Mouse (Mus musculus) heart, adult 2 months (tissue): Measurements from ENCODE around the gene Gjd3. TPM values are rescaled to one million over a fixed set of nuclear protein-coding genes. Genes with fewer than 3 reads are reported as not detected.

ENCODE experiments used
- DNase-seq, 2 experiments: peaks; one replicate each; pipeline ENCODE4 v3.0.0; 2021
- H3K27ac ChIP-seq: fragments of 200-600 bp; 2 replicates; pipeline ENCODE4 v1.8.1; 2022
- H3K27me3 ChIP-seq: fragments of 200-500 bp; 2 replicates; pipeline ENCODE4 v1.6.1; 2012; ENCODE audit warnings: mild to moderate bottlenecking, low read length, inconsistent platforms, mixed read lengths; ENCODE audit not compliant: control insufficient read depth, insufficient read depth
- H3K36me3 ChIP-seq: fragments of 200-500 bp; 2 replicates; pipeline ENCODE4 v1.6.1; 2012; ENCODE audit warnings: low read length, inconsistent platforms; ENCODE audit not compliant: control insufficient read depth, insufficient read depth
- H3K4me1 ChIP-seq: fragments of 200-500 bp; 2 replicates; pipeline ENCODE4 v1.6.1; 2011; ENCODE audit warnings: low read length; ENCODE audit not compliant: control insufficient read depth, insufficient read depth
- H3K4me3 ChIP-seq: fragments of 200-600 bp; 2 replicates; pipeline ENCODE4 v1.8.1; 2022
- H3K79me2 ChIP-seq: fragments of 200-500 bp; replicated peaks from 2 replicates; pipeline ENCODE4 v1.6.1; 2012; ENCODE audit warnings: mild to moderate bottlenecking, inconsistent platforms, low read length, moderate library complexity, mixed read lengths; ENCODE audit not compliant: control insufficient read depth, insufficient read depth
- H3K9ac ChIP-seq: fragments of 200-500 bp; 2 replicates; pipeline ENCODE4 v1.6.1; 2012; ENCODE audit warnings: low read depth, mild to moderate bottlenecking, control low read depth, inconsistent platforms, low read length, mixed read lengths
- CTCF ChIP-seq: fragments of 200-600 bp; IDR thresholded peaks from 2 replicates; pipeline ENCODE4 v1.8.1; 2022; ENCODE audit warnings: antibody characterized with exemption, mild to moderate bottlenecking, moderate library complexity
- EP300 ChIP-seq: fragments of 200-500 bp; IDR thresholded peaks from 2 replicates; pipeline ENCODE4 v1.6.1; 2011; ENCODE audit warnings: low read depth, low read length, control low read depth; ENCODE audit not compliant: insufficient read depth
- POLR2A ChIP-seq: fragments of 200-500 bp; IDR thresholded peaks from 2 replicates; pipeline ENCODE4 v1.6.1; 2011; ENCODE audit warnings: mild to moderate bottlenecking, low read depth, low read length, control low read depth; ENCODE audit not compliant: insufficient read depth
- WGBS: fragments of 180-500 bp; shearing (Covaris S2); methylation state at CpG from one replicate; pipeline ENCODE4 v1.1.7; 2018; 5-methylcytosine and 5-hydroxymethylcytosine counted together
- intact Hi-C: fragments of 180-260 bp; cut with DNase I; formaldehyde crosslinking; loops from one replicate; pipeline ENCODE4 v1.15.1; 2025
- polyA plus RNA-seq: library from polyadenylated mRNA; depleted of rRNA; stranded (reverse); fragments of >200 nt; gene quantifications from 2 replicates; pipeline ENCODE4 v1.2.3, GENCODE M21; 2012
- total RNA-seq, 2 experiments: library from RNA; stranded (reverse); gene quantifications; 2 replicates each; pipeline ENCODE4 v1.2.3; 2021

The Gjd3 gene
- total and polyA plus RNA-seq, 3 experiments: 0.27 to 0.94 (median 0.31) TPM

- peak; percentile 87 to 92 for DNase-seq
- TF ChIP-seq POLR2A (peak; percentile 28; the same call in 1 of the 2 replicates), EP300 (0 out of 2 replicates have a peak, but pooled peaks have one; percentile 43), CTCF (peak; percentile 74)
- peaks cover 2% of the 10 kb centered on the region for H3K36me3 ChIP-seq
- no peaks in the 10 kb centered on the region for H3K27me3 ChIP-seq
- H3K4me1 ChIP-seq: peaks cover 41% of the 10 kb centered on the region
- intact Hi-C loops: no loop called here
- H3K9ac ChIP-seq: no peak overlapping the region
- no peak overlapping the region for H3K4me3 ChIP-seq
- no peak overlapping the region; the same call in 1 of the 2 replicates for H3K27ac ChIP-seq
- no peaks in the 10 kb centered on the region for H3K79me2 ChIP-seq
- WGBS: 22% methylated on average over 9 of the region's 9 CpGs
These were observed 16.2 kb downstream of the Gjd3 start for GRCm38 (mm10) chr11:98966499-98967141.

GRCm38 (mm10) chr11:98965416-98966077 is 17.3 kb downstream of the Gjd3 start:
- 34% methylated on average over 11 of the region's 11 CpGs for WGBS
- H3K79me2 ChIP-seq: no peaks in the 10 kb centered on the region
- DNase-seq: no peak
- H3K4me1 ChIP-seq: peaks cover 41% of the 10 kb centered on the region
- intact Hi-C loops: no loop called here
- no peaks in the 10 kb centered on the region for H3K27me3 ChIP-seq
- H3K36me3 ChIP-seq: peaks cover 2% of the 10 kb centered on the region
- TF ChIP-seq POLR2A (no peak), EP300 (no peak), CTCF (no peak)
- no peak overlapping the region for H3K4me3 ChIP-seq
- H3K9ac ChIP-seq: no peak overlapping the region
- H3K27ac ChIP-seq: peak overlapping the region; percentile 33; the same call in 1 of the 2 replicates

- Histone ChIP-seq H3K27ac (peak overlapping the region; percentile 33), H3K9ac (no peak overlapping the region), H3K4me1 (peaks cover 40% of the 10 kb centered on the region), H3K27me3 (no peaks in the 10 kb centered on the region), H3K4me3 (no peak overlapping the region), H3K79me2 (no peaks in the 10 kb centered on the region), H3K36me3 (peaks cover 2% of the 10 kb centered on the region)
- WGBS: 26% methylated on average over 15 of the region's 15 CpGs
- peak; percentile 71 to 77 for DNase-seq
- intact Hi-C loops: no loop called here
- TF ChIP-seq EP300 (no peak), POLR2A (no peak), CTCF (no peak)
These were observed 18.0 kb downstream of the Gjd3 start for GRCm38 (mm10) chr11:98964616-98965415.

GRCm38 (mm10) chr11:98964201-98964615 is 18.6 kb downstream of the Gjd3 start:
- no peaks in the 10 kb centered on the region for H3K79me2 ChIP-seq
- peaks cover 38% of the 10 kb centered on the region for H3K4me1 ChIP-seq
- TF ChIP-seq EP300 (no peak), POLR2A (no peak), CTCF (no peak)
- no peak for DNase-seq
- whole genome bisulfite sequencing: 25% methylated on average over 6 of the region's 6 CpGs
- peaks cover 2% of the 10 kb centered on the region for H3K36me3 ChIP-seq
- H3K27me3 ChIP-seq: no peaks in the 10 kb centered on the region
- intact Hi-C loops: no loop called here
- H3K4me3 ChIP-seq: peak overlapping the region; percentile 38
- H3K27ac ChIP-seq: peak overlapping the region; percentile 82
- peak overlapping the region; percentile 8; the same call in 1 of the 2 replicates for H3K9ac ChIP-seq

GRCm38 (mm10) chr11:98963191-98964021 is 19.4 kb downstream of the Gjd3 start:
- Histone ChIP-seq H3K36me3 (peaks cover 2% of the 10 kb centered on the region), H3K27me3 (no peaks in the 10 kb centered on the region), H3K27ac (peak overlapping the region; percentile 82), H3K4me3 (peak overlapping the region; percentile 38), H3K4me1 (peaks cover 37% of the 10 kb centered on the region), H3K9ac (peak overlapping the region; percentile 17), H3K79me2 (no peaks in the 10 kb centered on the region)
- intact Hi-C loops: loop anchor here (1.0 kb wide), 2 partner anchors 20 to 25 kb away; no protein-coding TSS in a partner anchor
- peak; percentile 91 to 93 for DNase-seq
- 1% methylated on average over 32 of the region's 32 CpGs for WGBS
- peak; percentile 16; the same call in 1 of the 2 replicates for TF ChIP-seq EP300
- TF ChIP-seq POLR2A: 0 out of 2 replicates have a peak, but pooled peaks have one; percentile 30
- TF ChIP-seq CTCF: peak; percentile 50
